Mouse (Mus musculus) G1E (cell line): ENCODE results near the gene Proser3.

Experiments used
- CTCF ChIP-seq: IDR thresholded peaks from 2 replicates; pipeline ENCODE4 v1.5.1; 2012; ENCODE audit warnings: low read depth, low read length, inconsistent platforms, mixed read lengths
- GATA1 ChIP-seq: IDR thresholded peaks from 2 replicates; pipeline ENCODE4 v1.6.1; 2012; ENCODE audit warnings: borderline replicate concordance, low read length, inconsistent platforms, mixed read lengths
- GATA2 ChIP-seq: IDR thresholded peaks from 2 replicates; pipeline ENCODE4 v1.6.1; 2012; ENCODE audit warnings: low read depth, low read length, inconsistent platforms, borderline replicate concordance
- POLR2AphosphoS5 ChIP-seq: IDR thresholded peaks from 2 replicates; pipeline ENCODE4 v1.6.1; 2012; ENCODE audit warnings: low read depth, low read length, inconsistent platforms; ENCODE audit not compliant: insufficient replicate concordance
- TAL1 ChIP-seq: conservative IDR thresholded peaks from 2 replicates; pipeline ENCODE4 v1.6.1; 2012; ENCODE audit warnings: low read depth, low read length, inconsistent platforms, mixed read lengths

GRCm38 (mm10) chr7:30562526-30563116, 10.5 kb upstream of the Proser3 start:
- TF ChIP-seq GATA1 (no peak), CTCF (no peak), POLR2AphosphoS5 (no peak), TAL1 (no peak), GATA2 (no peak)
